Comparison of ENCODE assay signal across 8 mouse cellular contexts in genomic region chr1:84992827-84993226, GRCm38 (mm10). TPM values are rescaled to one million over a fixed set of nuclear protein-coding genes. Genes with fewer than 3 reads are reported as not detected.
DNase-seq lines count a peak whose midpoint lies in the region; ATAC-seq and TF ChIP-seq lines count a peak whose summit lies in the region.
"Not testable (repeated sequence)": the region's sequence is repeated elsewhere in the genome, so short reads cannot be mapped to it uniquely, and the experiment has no call there.

No protein-coding gene starts in this region.

- H3K9ac ChIP-seq in embryonic facial prominence, embryonic 15.5 days; heart, embryonic 13.5 days; hindbrain, embryonic 12.5 days; kidney, postnatal 0 days (ENCODE audit: low read depth, low read length); lung, embryonic 15.5 days; midbrain, embryonic 14.5 days (replicated peaks; ENCODE audit: low read length); stomach, embryonic 14.5 days (replicated peaks; ENCODE audit: low read depth, low read length): not testable (repeated sequence)

- H3K27me3 ChIP-seq in G1E (ENCODE audit: insufficient read depth, low read length); embryonic facial prominence, embryonic 15.5 days; heart, embryonic 13.5 days (replicated peaks); hindbrain, embryonic 12.5 days; kidney, postnatal 0 days (ENCODE audit: insufficient read depth, low read length); lung, embryonic 15.5 days; midbrain, embryonic 14.5 days (ENCODE audit: control insufficient read depth, insufficient read depth, low read length); stomach, embryonic 14.5 days (ENCODE audit: control insufficient read depth, insufficient read depth, low read length): not testable (repeated sequence)

- no CpG with 5 or more reads among the region's 3 CpGs for WGBS in embryonic facial prominence, embryonic 15.5 days
- WGBS in heart, embryonic 13.5 days: no CpG with 5 or more reads among the region's 3 CpGs
- WGBS in hindbrain, embryonic 12.5 days: no CpG with 5 or more reads among the region's 3 CpGs
- WGBS in kidney, postnatal 0 days: no CpG with 5 or more reads among the region's 3 CpGs
- no CpG with 5 or more reads among the region's 3 CpGs for WGBS in lung, embryonic 15.5 days
- WGBS in midbrain, embryonic 14.5 days: no CpG with 5 or more reads among the region's 3 CpGs
- no CpG with 5 or more reads among the region's 3 CpGs for WGBS in stomach, embryonic 14.5 days

- DNase-seq in G1E (ENCODE audit: low spot score); kidney, postnatal 0 days (ENCODE audit: low spot score); midbrain, embryonic 14.5 days: not testable (repeated sequence)

- H3K4me3 ChIP-seq in G1E (ENCODE audit: low read depth, low read length); embryonic facial prominence, embryonic 15.5 days (replicated peaks); heart, embryonic 13.5 days; hindbrain, embryonic 12.5 days; kidney, postnatal 0 days (replicated peaks; ENCODE audit: low read depth, low read length); lung, embryonic 15.5 days; midbrain, embryonic 14.5 days (replicated peaks; ENCODE audit: low read depth, low read length); stomach, embryonic 14.5 days (ENCODE audit: low read depth, low read length): not testable (repeated sequence)

- H3K4me2 ChIP-seq in embryonic facial prominence, embryonic 15.5 days (replicated peaks); heart, embryonic 13.5 days; hindbrain, embryonic 12.5 days (replicated peaks); kidney, postnatal 0 days (ENCODE audit: low read length); lung, embryonic 15.5 days; midbrain, embryonic 14.5 days (ENCODE audit: low read length); stomach, embryonic 14.5 days (replicated peaks; ENCODE audit: low read depth, low read length): not testable (repeated sequence)

- H3K36me3 ChIP-seq in G1E (replicated peaks); embryonic facial prominence, embryonic 15.5 days; heart, embryonic 13.5 days; hindbrain, embryonic 12.5 days; kidney, postnatal 0 days (ENCODE audit: insufficient read depth, low read length); lung, embryonic 15.5 days; midbrain, embryonic 14.5 days (ENCODE audit: control insufficient read depth, insufficient read depth, low read length); stomach, embryonic 14.5 days (ENCODE audit: control insufficient read depth, insufficient read depth, low read length): not testable (repeated sequence)

- not testable (repeated sequence) for H3K9me3 ChIP-seq in G1E (replicated peaks); embryonic facial prominence, embryonic 15.5 days (replicated peaks); heart, embryonic 13.5 days; hindbrain, embryonic 12.5 days (replicated peaks); kidney, postnatal 0 days (replicated peaks; ENCODE audit: low read length); lung, embryonic 15.5 days; midbrain, embryonic 14.5 days (ENCODE audit: control insufficient read depth, low read length); stomach, embryonic 14.5 days (ENCODE audit: control insufficient read depth, low read depth, low read length)

- H3K4me1 ChIP-seq in G1E (ENCODE audit: insufficient read depth, low read depth, low read length); embryonic facial prominence, embryonic 15.5 days; heart, embryonic 13.5 days; hindbrain, embryonic 12.5 days; kidney, postnatal 0 days (replicated peaks; ENCODE audit: insufficient read depth, low read length); lung, embryonic 15.5 days; midbrain, embryonic 14.5 days (ENCODE audit: control insufficient read depth, insufficient read depth, low read length); stomach, embryonic 14.5 days (ENCODE audit: control insufficient read depth, insufficient read depth, low read length): not testable (repeated sequence)

- ATAC-seq in G1E (ENCODE audit: extremely low read depth, insufficient number of reproducible peaks, low FRiP score, poor library complexity, severe bottlenecking): peak; percentile 22; the same call in 1 of the 2 replicates
- peak; percentile 43 for ATAC-seq in embryonic facial prominence, embryonic 15.5 days (ENCODE audit: insufficient number of reproducible peaks, low FRiP score, low TSS enrichment, low read depth)
- ATAC-seq in heart, embryonic 13.5 days (ENCODE audit: extremely low read depth, insufficient number of reproducible peaks, low FRiP score, low TSS enrichment): peak; percentile 8
- peak; percentile 54; the same call in 1 of the 2 replicates for ATAC-seq in hindbrain, embryonic 12.5 days (ENCODE audit: low FRiP score)
- ATAC-seq in kidney, postnatal 0 days (replicated peaks; ENCODE audit: low FRiP score, low read depth): peak; percentile 29
- ATAC-seq in lung, embryonic 15.5 days (ENCODE audit: borderline replicate concordance, extremely low read depth, low FRiP score, low TSS enrichment): peak; percentile 67
- peak; percentile 78 for ATAC-seq in midbrain, embryonic 14.5 days (ENCODE audit: low FRiP score, low TSS enrichment)
- ATAC-seq in stomach, embryonic 14.5 days (ENCODE audit: insufficient number of reproducible peaks, insufficient read depth, low FRiP score, low read depth): peak; percentile 37; the same call in 1 of the 2 replicates

- not testable (repeated sequence) for H3K27ac ChIP-seq in embryonic facial prominence, embryonic 15.5 days (replicated peaks); heart, embryonic 13.5 days (replicated peaks); hindbrain, embryonic 12.5 days; kidney, postnatal 0 days; lung, embryonic 15.5 days; midbrain, embryonic 14.5 days (replicated peaks; ENCODE audit: low read depth, low read length); stomach, embryonic 14.5 days (ENCODE audit: low read length)

- TF ChIP-seq CTCF in G1E (IDR thresholded peaks at IDR 0.05; ENCODE audit: low read depth, low read length); kidney, postnatal 0 days (IDR thresholded peaks at IDR 0.05; ENCODE audit: low read depth): not testable (repeated sequence)

RNA-seq across cellular contexts. Expression of gene Slc16a14, which starts 57.9 kb away (rescaled TPM):
- total RNA-seq in G1E (2014; fragmentation: Nextera tagmentation): 0.44 TPM in 1 of 2 replicates, not detected in the other
- total RNA-seq in G1E (2017): 0.11 and 0.12 TPM in 2 replicates
- 0.01 and 0.02 TPM in 2 replicates for polyA plus RNA-seq in G1E (2012)
- 0.51 and 1.0 TPM in 2 replicates for polyA plus RNA-seq in embryonic facial prominence, embryonic 15.5 days (2015; fragmentation: Nextera tagmentation; extraction: Ambion mirVana)
- 0.04 and 0.05 TPM in 2 replicates for polyA plus RNA-seq in heart, embryonic 13.5 days (2015; fragmentation: Nextera tagmentation; extraction: Ambion mirVana)
- polyA plus RNA-seq in hindbrain, embryonic 12.5 days (2016; fragmentation: Nextera tagmentation; extraction: Ambion mirVana): 8.3 and 9.0 TPM in 2 replicates
- polyA plus RNA-seq in kidney, postnatal 0 days (2015; fragmentation: Nextera tagmentation; extraction: Ambion mirVana): 0.33 and 0.45 TPM in 2 replicates
- 0.06 and 0.30 TPM in 2 replicates for polyA plus RNA-seq in lung, embryonic 15.5 days (2015; fragmentation: Nextera tagmentation; extraction: Ambion mirVana)
- polyA plus RNA-seq in midbrain, embryonic 14.5 days (2014; fragmentation: Nextera tagmentation; extraction: Ambion mirVana): 14.1 and 20.5 TPM in 2 replicates
- polyA plus RNA-seq in stomach, embryonic 14.5 days (2014; fragmentation: Nextera tagmentation; extraction: Ambion mirVana): 0.20 and 0.42 TPM in 2 replicates

Comparison
In these comparisons a context has a peak if more than half of its experiments do, and no peak if none do; other contexts are left out.
1. ATAC-seq: peak in every context shown above with its lines; median percentile 78 in midbrain, embryonic 14.5 days; 67 in lung, embryonic 15.5 days; 54 in hindbrain, embryonic 12.5 days; 43 in embryonic facial prominence, embryonic 15.5 days; 37 in stomach, embryonic 14.5 days; 29 in kidney, postnatal 0 days; 22 in G1E; 8 in heart, embryonic 13.5 days.